Mouse (Mus musculus): Measurements from ENCODE around the gene Ralgps1. TPM values are rescaled to one million over a fixed set of nuclear protein-coding genes. Genes with fewer than 3 reads are reported as not detected.

Ralgps1 gene
- total RNA-seq (2021), result 10 to 100 TPM; 63.8 to 64.1 TPM
- long read RNA-seq, experiment 1, full-length matches to known transcripts, result 8 of 20 reads
- long read RNA-seq, experiment 1, partial matches to known transcripts, result 2 of 20 reads
- long read RNA-seq, experiment 1, other reads (novel, unspliced or antisense), result 10 of 20 reads
- long read RNA-seq, experiment 2, full-length matches to known transcripts, result 8 of 30 reads
- long read RNA-seq, experiment 2, partial matches to known transcripts, result 3 of 30 reads
- long read RNA-seq, experiment 2, other reads (novel, unspliced or antisense), result 19 of 30 reads

GRCm38 (mm10) chr2:33370777-33371647 lies at the start of gene Ralgps1:
Gene Ralgps1 (minus strand): TSS chr2:33371486.
- DNase-seq (ENCODE audit: low spot score in 2 of 2), result peak; percentile 96 to 98

GRCm38 (mm10) chr2:33417454-33417853 lies 46.2 kb upstream of the Ralgps1 start:
- no peak for DNase-seq (ENCODE audit: low spot score in 2 of 2)

- DNase-seq (ENCODE audit: low spot score in 2 of 2), result no peak
Measured at GRCm38 (mm10) chr2:33414019-33414418, 42.7 kb upstream of the Ralgps1 start.

GRCm38 (mm10) chr2:33412111-33412510 lies 40.8 kb upstream of the Ralgps1 start:
- no peak for DNase-seq (ENCODE audit: low spot score in 2 of 2)

- no peak for DNase-seq (ENCODE audit: low spot score in 2 of 2)
Measured at GRCm38 (mm10) chr2:33403511-33404003, 32.3 kb upstream of the Ralgps1 start.

- no peak for DNase-seq (ENCODE audit: low spot score in 2 of 2)
Measured at GRCm38 (mm10) chr2:33402638-33403037, 31.4 kb upstream of the Ralgps1 start.

GRCm38 (mm10) chr2:33402236-33402635 lies 30.9 kb upstream of the Ralgps1 start:
- peak; percentile 73 to 81 for DNase-seq (ENCODE audit: low spot score in 2 of 2)

- no peak for DNase-seq (ENCODE audit: low spot score in 2 of 2)
Measured at GRCm38 (mm10) chr2:33401217-33401616, 29.9 kb upstream of the Ralgps1 start.

GRCm38 (mm10) chr2:33400541-33400940 lies 29.3 kb upstream of the Ralgps1 start:
- no peak for DNase-seq (ENCODE audit: low spot score in 2 of 2)

GRCm38 (mm10) chr2:33399091-33399490 lies 27.8 kb upstream of the Ralgps1 start:
- DNase-seq (ENCODE audit: low spot score in 2 of 2), result no peak

GRCm38 (mm10) chr2:33397036-33397435 lies 25.8 kb upstream of the Ralgps1 start:
- no peak for DNase-seq (ENCODE audit: low spot score in 2 of 2)

- DNase-seq (ENCODE audit: low spot score in 2 of 2), result no peak
Measured at GRCm38 (mm10) chr2:33395053-33395452, 23.8 kb upstream of the Ralgps1 start.

- DNase-seq (ENCODE audit: low spot score in 2 of 2), result peak; percentile 37 to 70
Measured at GRCm38 (mm10) chr2:33393951-33394635, 22.8 kb upstream of the Ralgps1 start.

- DNase-seq (ENCODE audit: low spot score in 2 of 2), result no peak
Measured at GRCm38 (mm10) chr2:33393021-33393420, 21.7 kb upstream of the Ralgps1 start.

GRCm38 (mm10) chr2:33371648-33372408 lies 542 bp upstream of the Ralgps1 start:
- DNase-seq (ENCODE audit: low spot score in 2 of 2), result no peak

GRCm38 (mm10) chr2:33370276-33370776 lies 960 bp downstream of the Ralgps1 start:
- DNase-seq (ENCODE audit: low spot score in 2 of 2), result no peak

GRCm38 (mm10) chr2:33369453-33369852 lies 1.8 kb downstream of the Ralgps1 start:
- no peak for DNase-seq (ENCODE audit: low spot score in 2 of 2)

GRCm38 (mm10) chr2:33368486-33368885 lies 2.8 kb downstream of the Ralgps1 start:
- no peak for DNase-seq (ENCODE audit: low spot score in 2 of 2)

GRCm38 (mm10) chr2:33365703-33366471 lies 5.4 kb downstream of the Ralgps1 start:
- peak in 1 of 2 experiments; percentile 67 for DNase-seq (ENCODE audit: low spot score in 2 of 2)

- DNase-seq (ENCODE audit: low spot score in 2 of 2), result no peak
Measured at GRCm38 (mm10) chr2:33364656-33365055, 6.6 kb downstream of the Ralgps1 start.

Data from layer of hippocampus, postnatal 14 days (tissue).